Mouse (Mus musculus): ENCODE measurements at regions not wholly inside any gene's neighbourhood (a gene's known extent, or its start where the extent isn't known, plus 50 kb on each side); places are given as distances from the start of the nearest gene placed in this dataset.
A peak's percentile ranks its signal among the peaks of the same experiment; 100 is the strongest.

DNA sequence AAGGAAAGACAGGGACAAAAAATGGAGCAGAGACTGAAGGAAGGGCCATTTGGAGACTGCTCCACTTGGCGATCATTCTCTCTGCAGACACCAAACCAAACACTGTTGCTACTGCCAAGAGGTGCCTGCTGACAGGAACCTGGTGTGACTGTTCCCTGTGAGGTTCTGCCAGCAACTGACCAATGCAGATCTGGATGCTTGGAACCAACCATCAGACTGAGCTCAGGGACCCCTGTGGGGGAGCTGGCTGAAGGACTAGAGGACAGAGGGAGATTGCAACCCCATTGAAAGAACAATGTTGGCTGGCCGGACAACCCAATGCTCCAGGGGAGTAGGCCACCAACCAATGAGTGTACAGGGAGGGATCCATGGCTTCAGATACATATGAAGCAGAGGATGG lies 139.2 kb upstream of the Cep126 start:
- no peak for DNase-seq

DNA sequence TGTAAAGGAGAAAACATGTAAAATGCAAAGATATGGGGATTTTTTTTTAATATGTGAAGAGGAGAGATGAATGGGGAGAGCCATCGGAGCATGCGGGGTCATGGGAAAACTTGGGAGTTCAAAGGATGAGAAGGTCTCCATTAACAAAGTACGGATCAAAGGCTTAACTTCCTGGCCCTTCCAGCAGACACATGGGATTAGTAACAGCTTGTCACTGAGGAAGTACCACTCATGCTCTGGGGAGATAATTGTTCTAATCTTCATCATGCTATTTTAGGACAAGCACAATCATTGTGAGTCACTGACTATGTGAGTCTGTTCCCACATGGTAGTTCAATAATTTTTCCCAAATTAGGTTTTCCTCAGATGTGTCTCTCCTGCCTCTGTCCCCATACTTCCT lies 115.4 kb upstream of the Cep126 start:
- no peak for DNase-seq

DNA sequence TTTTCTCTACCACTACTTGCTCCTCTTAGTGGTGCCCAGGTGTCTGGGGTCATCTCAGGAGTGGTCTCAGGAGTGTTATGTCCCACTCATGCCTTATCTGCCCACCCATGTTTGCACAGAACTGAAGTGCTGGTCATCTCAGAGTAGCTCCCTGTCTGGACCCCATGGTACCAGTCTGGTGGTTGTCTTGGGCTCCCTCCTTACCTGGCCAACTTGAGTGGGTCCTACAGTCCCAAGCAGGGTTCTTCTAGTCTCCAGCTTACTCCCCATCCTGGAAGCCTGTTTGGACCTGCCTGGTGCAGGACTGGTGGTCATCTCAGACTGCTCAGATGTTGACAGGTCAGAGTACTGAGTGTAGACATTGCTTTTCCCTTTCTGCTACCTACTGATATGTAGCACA lies 94.0 kb upstream of the Cep126 start:
- DNase-seq, result no peak

DNA sequence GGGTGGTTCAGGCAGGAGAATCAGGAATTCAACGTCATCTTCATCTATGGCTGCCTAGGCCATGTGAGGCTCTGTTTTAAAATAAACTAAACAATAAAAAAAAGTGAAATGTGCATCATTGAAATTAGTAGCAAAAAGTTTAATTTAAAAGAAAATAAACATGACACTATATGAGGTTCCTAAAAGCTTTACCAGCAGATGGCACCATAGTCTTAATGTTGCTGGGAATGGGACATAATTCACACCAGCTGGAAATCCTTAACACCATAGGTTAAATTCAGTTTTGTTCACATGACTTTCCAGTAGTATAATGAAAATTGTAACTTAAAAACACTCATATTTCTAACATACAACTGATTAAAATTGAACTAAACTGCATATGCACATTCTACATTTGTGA lies 92.3 kb upstream of the Cep126 start:
- DNase-seq, result no peak

DNA sequence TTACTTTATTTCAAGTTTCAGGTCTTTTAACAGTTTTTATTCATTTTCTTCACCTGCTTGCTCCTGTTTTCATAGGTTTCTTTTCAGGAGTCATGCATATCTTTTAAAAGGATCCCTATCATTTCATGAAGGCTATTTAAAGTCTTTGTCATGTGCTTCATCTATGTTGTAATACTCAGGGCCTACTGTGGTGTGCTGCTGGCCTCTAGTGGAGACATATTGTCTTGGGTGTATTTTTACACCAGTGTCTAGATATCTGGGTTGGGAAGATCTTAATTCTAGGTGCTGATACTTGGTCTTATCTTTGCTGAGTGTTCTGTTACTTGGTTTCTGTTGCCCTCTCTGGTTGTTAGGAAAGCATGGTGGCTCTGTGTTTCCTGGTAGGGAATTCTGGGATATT lies 74.8 kb upstream of the Cep126 start:
- peak; percentile 28 for DNase-seq

DNA sequence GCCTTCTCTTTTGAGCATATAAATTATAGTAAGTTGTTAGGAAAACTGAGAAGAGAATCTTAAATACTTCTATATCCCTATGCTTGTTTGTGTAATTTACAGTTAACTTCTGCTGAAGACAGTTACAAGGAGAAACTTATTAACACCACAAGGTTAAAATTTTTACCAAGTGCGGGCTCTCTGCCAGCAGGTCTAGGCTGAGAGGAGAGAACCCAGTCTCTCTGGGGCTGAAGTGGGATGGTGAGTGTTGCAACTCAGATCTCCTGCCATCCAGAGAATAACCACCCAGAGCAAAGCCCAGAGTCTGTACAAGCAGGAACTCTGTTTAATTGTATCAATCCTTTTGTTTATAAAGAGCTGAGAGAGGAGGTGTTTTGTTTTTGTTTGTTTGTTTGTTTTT lies 51.3 kb upstream of the Cep126 start:
- DNase-seq, result peak; percentile 60
